Mouse (Mus musculus) urinary bladder, postnatal 4 days (tissue): ENCODE results near the gene Shpk.

ENCODE experiments used
- DNase-seq, 2 experiments: peaks; one replicate each; pipeline ENCODE4 v3.0.0; 2021 to 2022; ENCODE audit warnings: low spot score in 2 of 2

Shpk gene

GRCm38 (mm10) chr11:73199230-73199712, at the start of gene Shpk:
Shpk (plus strand) TSS chr11:73199460.
- peak; percentile 88 to 93 for DNase-seq

- DNase-seq, result no peak
These were observed 44.2 kb upstream of the Shpk start for GRCm38 (mm10) chr11:73155071-73155470.

GRCm38 (mm10) chr11:73159957-73160810, 39.1 kb upstream of the Shpk start, which contains the start of gene P2rx5:
P2rx5 (plus strand) TSS chr11:73160421.
- DNase-seq, result no peak

- no peak for DNase-seq
These were observed 38.5 kb upstream of the Shpk start for GRCm38 (mm10) chr11:73160811-73161200.

- no peak for DNase-seq
These were observed 37.6 kb upstream of the Shpk start for GRCm38 (mm10) chr11:73161616-73162015.

GRCm38 (mm10) chr11:73162284-73162683, 37.0 kb upstream of the Shpk start:
- no peak for DNase-seq

- DNase-seq, result no peak
These were observed 31.2 kb upstream of the Shpk start for GRCm38 (mm10) chr11:73168071-73168470.

GRCm38 (mm10) chr11:73168576-73168975, 30.7 kb upstream of the Shpk start:
- no peak for DNase-seq

- peak in 1 of 2 experiments; percentile 69 for DNase-seq
These were observed 30.0 kb upstream of the Shpk start for GRCm38 (mm10) chr11:73169231-73169630.

GRCm38 (mm10) chr11:73172186-73172585, 27.1 kb upstream of the Shpk start:
- no peak for DNase-seq

GRCm38 (mm10) chr11:73175612-73176011, 23.6 kb upstream of the Shpk start:
- DNase-seq, result no peak

GRCm38 (mm10) chr11:73176186-73176585, 23.1 kb upstream of the Shpk start:
- DNase-seq, result no peak

GRCm38 (mm10) chr11:73176608-73177508, 22.4 kb upstream of the Shpk start, which contains the start of the genes Emc6 and Tax1bp3:
Emc6 (minus strand) TSS chr11:73177037.
Tax1bp3 (plus strand) TSS chr11:73177083.
- peak; percentile 95 to 97 for DNase-seq

GRCm38 (mm10) chr11:73177509-73177875, 21.8 kb upstream of the Shpk start:
- DNase-seq, result peak; percentile 84 to 89

GRCm38 (mm10) chr11:73177895-73178294, 21.4 kb upstream of the Shpk start:
- no peak for DNase-seq

GRCm38 (mm10) chr11:73185872-73186615, 13.2 kb upstream of the Shpk start:
- no peak for DNase-seq

GRCm38 (mm10) chr11:73187231-73187630, 12.0 kb upstream of the Shpk start:
- no peak for DNase-seq

- no peak for DNase-seq
These were observed 6.2 kb upstream of the Shpk start for GRCm38 (mm10) chr11:73193047-73193446.

- no peak for DNase-seq
These were observed 4.8 kb upstream of the Shpk start for GRCm38 (mm10) chr11:73194444-73194843.

- DNase-seq, result no peak
These were observed 1.1 kb upstream of the Shpk start for GRCm38 (mm10) chr11:73198190-73198589.

GRCm38 (mm10) chr11:73198603-73199229, 544 bp upstream of the Shpk start, which contains the start of gene Ctns:
Ctns (minus strand) TSS chr11:73199042.
- DNase-seq, result peak; percentile 75 to 79
